Mouse (Mus musculus) kidney, adult 9 months (tissue): Measurements from ENCODE around the gene Wdr61.
"Not testable (repeated sequence)": the region's sequence is repeated elsewhere in the genome, so short reads cannot be mapped to it uniquely, and the experiment has no call there.

ENCODE experiments used
- DNase-seq: peaks from one replicate; pipeline ENCODE4 v3.0.0; 2022

Wdr61 gene

DNA sequence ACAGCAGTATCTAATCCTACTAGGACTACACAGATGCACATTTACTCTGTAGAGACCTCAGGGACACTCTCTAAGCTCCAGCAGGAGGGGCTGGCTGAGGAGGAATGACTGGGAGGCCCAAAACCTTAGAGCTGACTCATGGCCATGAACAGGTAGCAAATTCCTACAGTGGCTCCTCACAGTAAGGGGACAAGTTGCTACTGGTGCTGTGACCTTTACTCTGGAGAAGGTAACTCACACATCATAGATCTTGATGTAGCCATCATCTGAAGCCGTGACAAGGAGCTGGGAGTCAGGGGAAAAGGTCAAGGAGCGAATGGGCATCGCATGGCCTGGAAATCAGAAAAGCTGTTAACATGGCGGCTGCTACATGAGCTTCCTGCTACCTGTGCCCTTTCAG, 11.7 kb downstream of the Wdr61 start:
- DNase-seq, result no peak

DNA sequence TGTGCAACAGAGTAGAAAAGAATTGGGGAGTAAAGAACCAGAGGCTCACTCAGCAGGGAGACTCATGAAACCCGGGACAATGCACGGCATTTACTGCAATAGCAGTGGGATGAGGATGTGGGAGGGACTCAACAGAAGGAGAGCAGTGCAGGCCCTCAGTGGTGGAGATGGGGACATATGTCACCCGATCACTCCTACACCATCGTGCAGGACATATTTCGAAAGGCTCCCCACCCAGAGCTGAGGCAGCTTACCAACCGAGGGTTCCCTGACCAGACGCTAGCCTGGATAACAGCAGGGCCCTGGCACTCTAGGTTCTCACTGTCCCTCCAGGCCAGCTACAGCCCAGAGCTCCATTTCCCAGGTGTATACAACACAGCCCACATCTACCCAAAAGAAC, 12.2 kb downstream of the Wdr61 start:
- no peak for DNase-seq

DNA sequence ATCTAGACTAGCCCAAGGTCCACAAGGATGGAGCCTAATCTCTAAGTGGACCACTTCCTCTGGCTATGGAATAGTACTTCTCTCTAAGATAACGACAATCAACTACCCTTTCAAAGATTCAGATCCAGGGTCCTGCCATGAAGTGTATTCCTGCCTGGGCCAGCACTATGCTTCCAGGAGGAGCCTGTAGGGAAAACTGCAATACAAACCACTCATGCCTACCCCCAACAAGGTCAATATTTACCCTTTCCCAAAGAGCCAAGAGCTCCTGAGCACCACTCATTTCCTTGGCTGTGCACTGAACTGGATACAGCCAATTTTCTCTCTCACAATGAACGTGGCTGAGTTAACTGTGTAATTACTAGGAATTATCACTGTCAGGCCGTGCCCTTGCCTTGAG, 16.8 kb downstream of the Wdr61 start:
- no peak for DNase-seq

DNA sequence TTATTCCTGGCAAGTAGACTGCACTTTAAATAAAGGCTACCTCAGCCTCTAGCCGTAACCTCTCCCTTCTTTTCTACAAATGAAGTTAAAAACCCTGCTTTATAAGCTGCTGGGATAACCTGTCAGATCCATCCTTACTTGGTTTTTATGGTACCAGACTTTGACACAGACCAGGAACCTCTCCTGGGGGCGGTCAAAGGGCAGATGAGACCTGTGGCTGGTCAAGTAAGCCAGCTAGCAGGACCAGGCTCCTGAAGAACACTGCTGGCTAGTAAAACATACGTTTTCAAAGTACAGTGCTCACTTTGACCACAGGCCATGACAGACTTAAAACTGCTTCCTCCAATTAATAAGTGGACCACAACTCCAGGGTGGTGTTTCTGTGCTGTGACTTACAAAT, 18.5 kb downstream of the Wdr61 start:
- peak; percentile 56 for DNase-seq

DNA sequence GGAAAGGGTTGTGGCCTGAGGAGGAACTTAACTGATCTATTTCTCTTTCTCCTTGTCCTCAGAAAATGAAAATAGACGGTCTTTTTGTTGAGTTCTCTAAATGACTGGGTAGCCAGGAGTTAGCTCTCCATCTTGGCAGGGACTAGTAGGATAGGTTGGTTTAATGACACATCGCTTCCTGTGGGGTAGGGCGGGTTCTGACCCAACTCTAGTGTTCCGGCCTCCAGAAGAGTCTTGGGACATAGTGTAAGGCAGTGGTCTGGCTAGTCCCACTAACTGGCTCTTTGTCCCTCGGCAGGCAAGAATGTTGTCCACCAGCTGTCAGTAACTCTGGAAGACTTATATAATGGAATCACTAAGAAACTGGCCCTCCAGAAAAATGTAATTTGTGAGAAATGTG, 26.2 kb downstream of the Wdr61 start:
- no peak for DNase-seq

DNA sequence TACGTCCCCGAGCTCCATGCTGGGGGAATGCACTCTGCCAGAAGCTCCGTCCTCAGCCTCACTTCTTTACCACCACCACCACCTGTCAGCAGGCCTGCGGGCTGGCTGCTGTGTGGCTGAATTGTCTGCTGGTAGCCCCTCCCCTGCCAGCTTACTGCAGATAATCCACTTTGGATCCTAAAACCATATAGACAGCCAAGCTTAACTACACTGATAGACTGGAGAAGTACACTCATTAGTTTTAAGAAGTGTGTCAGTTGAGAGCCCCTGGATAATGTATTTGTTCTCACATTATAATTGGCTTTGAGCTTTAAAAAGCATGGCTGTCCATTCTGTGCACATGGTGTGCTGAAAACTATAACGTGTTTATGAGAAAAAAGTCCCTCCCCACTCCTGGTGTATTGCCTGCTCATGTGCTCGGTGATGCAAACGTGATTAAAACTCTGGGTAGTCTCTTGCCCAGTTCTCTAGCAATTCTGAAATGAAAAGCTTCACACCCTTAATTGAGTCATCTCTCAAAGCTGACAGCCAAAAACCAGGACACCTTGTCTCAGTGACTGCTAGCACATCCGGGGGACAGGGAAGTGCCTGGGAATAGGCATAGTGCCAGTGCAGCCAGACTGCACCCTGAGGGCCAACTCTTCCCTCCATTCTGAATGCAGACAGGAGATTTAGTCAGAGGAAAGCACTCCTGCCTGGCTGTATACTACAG, 26.9 kb downstream of the Wdr61 start:
- DNase-seq, result no peak

DNA sequence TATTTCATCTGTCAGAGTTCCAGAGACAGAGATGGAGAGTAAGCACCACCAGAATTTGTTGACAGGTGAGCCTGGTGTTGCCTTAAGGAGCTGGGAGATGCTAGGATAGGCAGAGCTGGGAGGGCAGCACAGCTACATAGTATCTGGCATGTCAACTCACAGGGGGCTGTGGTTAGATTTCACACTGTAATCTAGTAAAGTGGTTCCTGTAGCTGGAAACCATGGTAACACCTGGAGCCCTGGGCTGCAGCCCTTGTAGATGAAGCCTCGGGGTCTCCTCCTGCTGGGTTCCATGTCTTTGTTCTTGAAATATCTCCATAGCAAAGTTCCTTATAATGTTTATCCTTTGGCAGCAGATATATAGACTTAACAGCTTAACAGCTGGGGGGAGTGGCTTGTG, 28.8 kb downstream of the Wdr61 start:
- no peak for DNase-seq

DNA sequence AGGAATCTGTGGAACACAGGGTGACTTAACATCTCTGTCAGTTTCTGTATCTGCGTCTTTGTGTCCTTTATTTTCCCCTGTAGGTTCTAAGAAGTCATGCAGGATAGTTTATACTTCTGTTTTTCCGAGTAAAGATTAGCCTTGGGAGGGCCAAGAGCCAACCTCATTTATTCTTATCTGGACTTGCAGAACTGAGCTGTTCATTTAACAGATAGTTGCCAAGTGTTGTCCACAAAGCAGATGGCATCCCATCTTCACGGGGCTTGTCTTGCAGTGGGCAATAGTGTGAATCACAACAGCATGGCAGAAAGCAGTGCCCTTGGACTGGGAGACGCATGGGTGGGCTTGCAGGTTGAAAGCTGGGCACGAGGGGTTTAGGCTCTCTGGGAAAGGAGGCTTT, 30.0 kb downstream of the Wdr61 start:
- no peak for DNase-seq

DNA sequence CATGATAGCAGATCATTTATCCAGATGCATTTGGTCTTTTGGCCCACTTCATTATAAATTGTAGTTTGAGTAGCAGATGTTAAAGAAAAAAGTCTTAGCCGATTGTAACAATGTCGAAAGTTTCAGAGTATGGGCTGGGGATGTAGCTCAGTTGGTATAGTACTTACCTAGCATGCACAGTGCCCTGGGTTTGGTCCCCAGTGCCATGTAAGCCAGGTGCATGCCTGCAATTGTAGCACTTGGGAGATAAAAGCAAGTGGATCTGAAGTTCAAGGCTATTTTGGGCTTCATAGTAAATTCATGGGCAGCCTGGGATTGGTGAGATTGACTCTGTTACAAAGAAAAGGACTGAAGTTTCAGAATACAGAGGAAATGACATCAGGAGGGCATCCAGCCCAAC, 31.7 kb downstream of the Wdr61 start:
- no peak for DNase-seq

DNA sequence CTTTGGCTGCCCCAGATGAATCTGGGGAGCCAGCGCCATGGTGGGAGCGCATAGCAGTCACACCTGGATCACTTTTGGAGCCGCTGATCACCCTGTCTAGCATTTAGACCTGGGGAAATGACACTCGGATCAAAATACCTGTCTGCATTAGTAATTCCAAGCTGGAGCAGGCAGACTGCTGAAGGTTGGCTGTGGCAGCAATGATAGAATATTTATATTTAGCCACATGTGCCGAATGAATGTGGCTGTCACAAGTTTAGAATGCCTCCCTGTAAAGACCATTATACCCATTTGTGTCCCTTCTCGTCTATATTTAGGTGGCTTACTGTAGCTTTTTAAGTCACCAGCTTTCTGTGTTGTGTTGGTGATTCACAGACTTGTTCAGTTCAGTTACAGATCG, 33.6 kb downstream of the Wdr61 start:
- no peak for DNase-seq

DNA sequence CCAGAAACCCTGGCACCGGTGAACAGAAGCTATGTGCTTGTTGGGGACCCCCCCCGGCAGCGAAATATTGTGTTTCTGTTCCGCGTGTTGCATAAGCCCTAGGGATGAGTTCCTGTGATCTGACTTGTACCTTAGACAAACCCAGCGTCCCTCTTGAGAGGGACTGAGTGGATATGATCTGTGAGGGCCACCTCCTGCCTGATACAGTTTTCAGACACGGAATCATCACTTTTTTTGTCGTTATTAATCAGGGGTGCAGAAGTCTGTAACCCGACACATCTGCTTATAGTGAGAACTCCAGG, 34.2 kb downstream of the Wdr61 start:
- peak; percentile 32 for DNase-seq

DNA sequence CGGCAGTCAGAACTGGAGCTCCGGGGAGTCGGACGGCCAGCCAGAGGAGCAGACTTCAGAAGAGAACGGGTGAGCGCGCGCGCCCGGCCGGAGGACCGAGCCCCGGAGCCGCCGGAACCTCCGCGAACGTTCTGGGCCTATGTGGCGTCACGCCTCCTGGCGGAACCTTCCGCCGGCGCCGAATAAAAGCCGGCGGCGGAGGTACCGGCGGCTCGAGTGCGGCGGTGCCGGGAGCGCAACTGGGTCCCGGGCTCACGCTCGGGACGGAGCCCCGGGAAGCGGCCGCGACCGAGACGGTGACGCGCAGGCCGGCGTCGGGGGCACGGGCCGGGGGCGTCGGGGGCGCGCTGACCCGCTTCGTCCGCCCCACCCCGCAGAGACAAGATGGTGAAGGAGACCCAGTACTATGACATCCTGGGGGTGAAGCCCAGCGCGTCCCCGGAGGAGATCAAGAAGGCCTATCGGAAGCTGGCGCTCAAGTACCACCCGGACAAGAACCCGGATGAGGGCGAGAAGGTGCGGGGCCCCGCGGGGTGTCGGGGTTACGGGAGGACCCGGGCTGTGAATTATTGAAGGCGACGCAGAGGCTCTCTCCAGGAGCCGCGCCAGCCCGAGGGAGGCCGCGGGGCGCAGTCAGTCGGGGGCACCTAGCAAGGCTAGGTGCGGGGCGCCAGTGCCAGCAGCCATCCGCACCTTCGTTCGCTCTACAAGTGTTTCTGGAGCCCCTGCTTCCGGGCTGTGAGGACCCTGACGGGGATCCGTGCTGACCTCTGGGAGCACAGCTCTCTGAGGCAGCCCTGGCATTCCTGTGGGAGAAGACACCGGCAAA, 34.8 kb downstream of the Wdr61 start:
- DNase-seq, result peak; percentile 77

DNA sequence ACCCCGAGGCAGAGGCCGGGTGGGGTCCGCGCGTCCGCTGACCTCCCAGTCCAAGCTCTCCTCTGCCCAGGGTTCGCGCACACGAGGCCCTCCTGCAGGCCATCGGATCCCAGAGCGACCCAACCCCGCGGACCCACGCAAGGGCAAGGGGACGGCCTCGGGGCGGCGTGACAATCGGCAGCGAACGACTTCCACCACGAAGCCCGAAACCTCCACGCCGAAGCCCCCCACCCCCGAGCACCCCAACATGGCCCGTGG, 35.3 kb downstream of the Wdr61 start:
- DNase-seq, result no peak

DNA sequence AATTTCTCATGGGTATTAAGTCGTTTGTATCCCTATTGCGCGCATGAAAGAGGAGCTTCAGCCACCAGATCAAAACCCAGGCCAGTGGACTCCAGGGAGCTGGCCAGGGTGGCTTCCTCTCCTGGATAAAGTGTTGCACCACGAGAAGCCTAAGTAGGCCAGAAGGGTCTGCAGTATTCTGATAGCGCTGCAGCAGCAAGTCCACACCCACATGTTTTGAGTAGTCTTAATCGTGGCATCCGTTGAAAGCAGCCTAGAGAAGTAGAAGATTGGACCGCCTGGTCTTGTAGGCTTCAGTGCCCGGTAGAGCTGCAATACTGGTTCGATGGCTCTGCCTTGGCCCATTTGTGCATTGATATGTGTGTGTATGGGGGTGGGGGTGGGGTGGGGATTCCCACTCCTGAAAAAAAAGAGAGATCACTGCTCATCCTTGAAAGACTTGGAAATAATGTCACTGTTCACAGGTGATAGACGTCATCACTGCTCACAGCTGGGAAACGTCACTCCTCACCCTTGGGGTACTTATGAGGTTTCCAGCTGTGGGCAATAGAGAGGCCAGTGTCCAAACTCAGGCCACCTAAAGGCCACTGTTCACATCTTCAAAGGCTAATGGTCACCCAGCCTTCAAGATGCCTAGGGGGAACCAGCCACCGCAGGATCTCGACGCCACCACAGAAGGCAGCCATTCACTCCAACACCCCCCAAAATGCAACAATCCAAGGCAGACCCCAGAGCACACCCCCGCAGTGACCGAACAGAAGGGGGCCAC, 35.8 kb downstream of the Wdr61 start, which contains the start of gene Dnaja4:
TSS of gene Dnaja4 (plus strand) at position 556 of the 769 bp plus-strand sequence.
- peak; percentile 14 for DNase-seq

DNA sequence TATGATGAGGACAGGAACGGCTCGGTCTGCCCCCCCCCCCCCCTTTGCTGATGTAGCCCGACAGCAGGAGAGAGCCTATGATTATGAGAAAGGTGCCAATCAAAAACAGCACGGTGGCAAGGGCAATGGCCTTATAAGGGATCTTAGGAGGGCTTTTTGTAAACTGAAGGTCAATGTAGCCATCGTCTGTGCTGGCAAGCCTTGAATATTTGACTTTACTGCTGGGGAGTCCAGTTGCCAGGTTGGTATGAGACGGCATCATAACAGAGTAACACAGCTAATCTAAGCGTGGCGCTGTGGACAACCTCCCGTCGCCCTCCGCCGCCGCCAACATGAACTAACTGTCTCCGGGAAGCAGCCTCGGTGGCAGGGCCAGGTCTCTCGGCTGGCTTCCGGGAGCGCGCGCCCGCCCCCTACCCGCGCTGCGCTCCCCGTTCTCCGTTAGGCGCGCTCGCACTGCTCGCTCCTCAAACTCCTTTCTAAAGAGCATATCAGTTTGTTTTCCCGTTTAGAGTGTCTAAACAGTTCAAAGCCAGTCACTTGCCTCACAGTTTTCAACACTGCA, 43.0 kb downstream of the Wdr61 start:
- not testable (repeated sequence) for DNase-seq

DNA sequence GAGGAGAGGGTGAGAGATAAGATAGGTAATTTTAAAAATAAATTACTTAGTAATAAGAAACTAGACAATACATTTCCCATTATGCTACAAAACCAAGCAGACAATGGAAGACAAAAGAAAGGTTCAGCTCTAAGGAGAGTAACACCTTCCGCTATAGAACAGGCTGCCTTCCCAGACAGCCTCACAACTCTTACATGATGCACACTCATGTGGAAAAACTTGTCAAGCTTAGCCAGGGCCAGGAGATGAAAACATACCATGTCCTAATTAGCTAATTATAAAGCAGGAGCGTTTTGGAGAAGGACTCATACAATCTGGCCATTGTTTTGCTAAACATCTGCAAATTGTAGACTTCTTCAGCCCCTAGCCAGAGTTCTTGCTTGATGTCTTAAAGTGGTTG, 43.6 kb downstream of the Wdr61 start:
- DNase-seq, result not testable (repeated sequence)

DNA sequence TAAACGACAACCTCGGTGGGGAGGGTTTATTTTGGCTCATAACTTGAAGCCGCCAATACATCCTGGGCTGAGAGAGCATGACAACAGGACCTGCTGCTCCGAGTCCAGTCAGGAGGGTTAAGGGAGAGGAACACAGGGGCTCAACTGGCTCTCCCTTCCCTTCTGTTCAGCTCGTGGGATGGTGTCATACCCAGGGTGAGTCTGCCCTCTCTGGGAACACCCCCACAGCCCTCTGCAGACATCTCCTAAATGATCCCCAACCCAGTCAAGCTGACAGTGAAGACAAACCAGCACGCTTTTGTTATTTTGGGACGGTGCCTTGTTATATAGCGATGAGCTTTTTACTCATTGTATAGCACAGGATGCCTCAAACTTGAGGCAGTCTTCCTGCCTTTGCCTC, 44.9 kb downstream of the Wdr61 start:
- no peak for DNase-seq

DNA sequence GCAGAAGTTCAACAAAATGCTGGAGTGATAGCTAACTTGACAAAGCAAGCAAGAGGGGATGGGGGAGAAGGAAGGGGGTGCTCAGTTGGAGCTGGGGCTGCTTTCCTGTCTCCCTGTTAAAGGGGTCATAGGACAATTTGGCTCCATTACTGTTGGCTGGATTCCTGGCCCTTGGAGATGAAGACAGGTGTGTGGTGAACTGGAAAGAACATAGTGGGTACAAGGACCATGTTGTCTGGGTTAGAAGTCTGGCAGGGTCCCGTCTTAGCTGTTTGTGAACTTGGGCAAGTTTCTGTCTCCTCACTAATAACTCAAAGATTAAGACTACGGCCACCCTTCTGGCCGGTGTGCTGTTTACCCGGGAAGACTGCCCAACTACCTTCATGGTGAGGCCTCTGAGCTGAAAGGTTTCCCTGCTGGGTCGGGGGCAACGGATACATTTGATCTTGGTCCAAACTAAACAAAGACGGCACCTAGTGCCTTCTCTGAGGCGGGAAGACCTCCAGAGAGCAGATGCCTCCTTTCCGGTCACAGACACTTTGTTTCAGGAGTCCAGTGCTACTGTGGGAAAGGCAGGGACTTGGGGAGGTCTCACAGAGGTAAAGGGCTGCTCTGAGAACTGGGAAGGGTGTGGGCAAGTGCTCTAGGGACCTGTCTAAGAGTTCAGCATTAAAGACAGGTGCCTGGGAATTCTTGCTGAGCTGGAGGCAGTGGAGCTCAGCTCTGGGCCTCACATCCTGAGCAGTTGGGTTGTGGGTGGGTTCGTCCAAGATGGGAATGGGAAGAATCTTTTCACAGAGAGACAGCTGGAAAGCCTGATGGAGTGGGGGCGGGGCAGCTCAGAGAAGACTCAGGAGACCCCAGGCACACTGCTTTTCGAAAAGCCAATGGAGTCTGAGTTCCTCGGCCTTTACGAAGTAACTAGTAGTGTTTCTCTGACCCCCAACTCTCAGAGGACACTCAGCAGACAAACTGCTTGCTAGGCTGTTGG, 46.8 kb downstream of the Wdr61 start:
- peak; percentile 72 for DNase-seq

DNA sequence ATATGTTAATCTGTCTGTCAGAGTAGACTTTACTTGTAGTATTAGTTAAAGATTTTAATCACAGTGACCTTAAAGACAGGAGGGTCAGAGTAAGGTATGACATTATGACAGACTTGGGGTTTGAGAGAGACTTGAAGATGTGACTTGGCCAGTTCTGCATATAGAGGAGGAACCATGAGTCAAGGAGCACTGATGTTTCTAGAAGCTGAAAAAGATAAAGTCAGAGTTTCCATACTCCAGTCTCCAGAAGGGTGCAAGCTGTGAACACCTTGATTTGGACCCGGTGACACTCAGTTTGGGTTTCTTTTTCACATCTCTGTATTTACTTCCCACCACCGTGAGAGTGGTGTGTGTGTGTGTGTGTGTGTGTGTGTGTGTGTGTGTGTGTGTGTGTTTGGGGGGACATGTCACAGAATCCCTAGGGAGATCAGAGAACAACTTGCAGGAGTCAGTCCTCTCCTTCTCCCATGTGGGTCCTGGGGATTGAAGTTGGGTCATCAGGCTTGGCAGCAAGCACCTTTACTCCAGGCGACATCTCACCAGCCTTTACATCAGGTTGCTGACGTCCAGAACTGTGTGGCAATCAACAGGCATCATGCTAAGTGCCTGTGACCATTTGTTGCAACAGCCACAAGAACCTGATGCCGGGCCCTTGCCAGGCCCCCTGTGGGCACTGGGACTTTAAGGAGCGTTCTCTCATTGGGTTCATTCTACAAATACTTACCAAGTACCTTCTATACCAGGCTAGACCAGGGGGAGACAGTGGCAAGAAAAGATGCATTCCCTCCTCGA, 50.3 kb downstream of the Wdr61 start:
- DNase-seq, result no peak

DNA sequence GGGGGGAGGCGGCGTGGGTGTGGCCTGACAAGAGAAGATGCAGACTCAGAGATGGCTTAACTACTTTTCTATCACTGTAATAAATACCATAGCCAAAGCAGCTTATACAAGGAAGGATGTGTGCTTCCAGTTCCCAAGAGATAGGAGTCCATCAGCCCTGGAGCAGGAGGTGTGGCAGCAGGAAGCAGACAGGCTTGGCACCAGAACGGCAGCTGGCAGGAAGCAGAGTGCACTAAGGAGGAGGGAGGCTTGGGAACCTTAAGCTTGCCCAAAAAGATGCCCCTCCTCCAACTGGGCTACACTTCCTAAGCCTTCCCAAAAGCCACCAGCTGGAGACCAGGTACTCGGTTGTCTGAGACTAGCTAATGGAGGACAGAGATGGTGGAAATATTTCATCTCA, 51.5 kb downstream of the Wdr61 start:
- no peak for DNase-seq

DNA sequence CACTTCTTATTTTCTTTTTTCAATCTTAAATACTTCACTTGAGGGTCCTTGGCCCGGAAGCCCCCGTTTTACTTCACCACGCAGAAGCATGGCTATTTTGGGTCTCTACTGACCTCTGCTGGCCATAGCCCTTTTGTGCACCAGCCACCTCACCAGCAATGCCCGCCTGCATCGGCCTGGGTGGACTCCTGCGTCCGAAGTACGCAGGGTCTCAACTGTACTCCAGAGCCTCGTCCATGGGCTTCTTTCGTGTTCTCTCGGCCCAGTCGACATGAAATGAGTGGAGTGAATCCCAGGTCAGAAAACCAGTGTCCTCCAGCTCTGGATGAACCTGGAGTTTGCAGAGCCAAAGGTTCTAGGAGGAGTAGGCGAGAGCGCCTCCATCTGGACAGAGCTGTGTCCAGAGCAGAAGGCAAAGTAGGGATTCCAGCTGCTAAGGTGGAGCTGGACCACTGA, 57.8 kb downstream of the Wdr61 start:
- DNase-seq, result peak; percentile 75

DNA sequence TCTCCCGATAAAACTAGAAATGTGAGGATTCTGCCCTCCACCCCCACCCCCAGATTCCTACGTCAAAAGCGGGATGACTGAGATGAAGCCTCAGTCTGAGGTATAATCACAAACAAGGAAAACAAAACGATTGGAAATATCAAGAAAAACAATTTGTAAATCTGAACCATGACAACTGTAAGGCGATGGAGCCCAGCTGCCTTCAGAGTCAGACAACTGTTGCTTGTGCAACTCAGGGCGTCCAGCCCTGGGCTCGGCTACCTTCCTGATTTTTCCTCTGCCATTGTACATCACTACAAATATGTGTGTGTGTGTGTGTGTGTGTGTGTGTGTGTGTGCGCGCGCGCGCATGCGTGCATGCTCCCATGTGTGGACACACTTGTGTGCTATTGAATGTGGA, 60.4 kb downstream of the Wdr61 start:
- no peak for DNase-seq
